Mouse (Mus musculus): Measurements from ENCODE around the gene Polr3gl.

GRCm38 (mm10) chr3:96558159-96558558 is 35.8 kb downstream of the Polr3gl start:
- no peak for TF ChIP-seq MAX (IDR thresholded peaks at IDR 0.05)
- TF ChIP-seq CTCF (IDR thresholded peaks at IDR 0.05; ENCODE audit: control insufficient read depth, insufficient read depth, insufficient read length), result no peak
- no peak for TF ChIP-seq MYOG (IDR thresholded peaks at IDR 0.05; ENCODE audit: control insufficient read depth, extremely low read depth, insufficient read length)
- no peak for TF ChIP-seq USF1 (IDR thresholded peaks at IDR 0.05; ENCODE audit: low read depth)
- TF ChIP-seq CEBPB (IDR thresholded peaks at IDR 0.05; ENCODE audit: low read depth), result no peak
